Mouse (Mus musculus) heart, postnatal 4 days (tissue): ENCODE measurements around the gene Foxk2. TPM values are rescaled to one million over a fixed set of nuclear protein-coding genes. Genes with fewer than 3 reads are reported as not detected.

ENCODE experiments used
- DNase-seq: peaks from one replicate; pipeline ENCODE4 v3.0.0; 2021
- total RNA-seq, 2 experiments: library from RNA; stranded (reverse); gene quantifications; 2 replicates each; pipeline ENCODE4 v1.2.3; 2021

Gene Foxk2
- total RNA-seq: 10 to 100 TPM; 30.3 to 34.5 TPM

DNA sequence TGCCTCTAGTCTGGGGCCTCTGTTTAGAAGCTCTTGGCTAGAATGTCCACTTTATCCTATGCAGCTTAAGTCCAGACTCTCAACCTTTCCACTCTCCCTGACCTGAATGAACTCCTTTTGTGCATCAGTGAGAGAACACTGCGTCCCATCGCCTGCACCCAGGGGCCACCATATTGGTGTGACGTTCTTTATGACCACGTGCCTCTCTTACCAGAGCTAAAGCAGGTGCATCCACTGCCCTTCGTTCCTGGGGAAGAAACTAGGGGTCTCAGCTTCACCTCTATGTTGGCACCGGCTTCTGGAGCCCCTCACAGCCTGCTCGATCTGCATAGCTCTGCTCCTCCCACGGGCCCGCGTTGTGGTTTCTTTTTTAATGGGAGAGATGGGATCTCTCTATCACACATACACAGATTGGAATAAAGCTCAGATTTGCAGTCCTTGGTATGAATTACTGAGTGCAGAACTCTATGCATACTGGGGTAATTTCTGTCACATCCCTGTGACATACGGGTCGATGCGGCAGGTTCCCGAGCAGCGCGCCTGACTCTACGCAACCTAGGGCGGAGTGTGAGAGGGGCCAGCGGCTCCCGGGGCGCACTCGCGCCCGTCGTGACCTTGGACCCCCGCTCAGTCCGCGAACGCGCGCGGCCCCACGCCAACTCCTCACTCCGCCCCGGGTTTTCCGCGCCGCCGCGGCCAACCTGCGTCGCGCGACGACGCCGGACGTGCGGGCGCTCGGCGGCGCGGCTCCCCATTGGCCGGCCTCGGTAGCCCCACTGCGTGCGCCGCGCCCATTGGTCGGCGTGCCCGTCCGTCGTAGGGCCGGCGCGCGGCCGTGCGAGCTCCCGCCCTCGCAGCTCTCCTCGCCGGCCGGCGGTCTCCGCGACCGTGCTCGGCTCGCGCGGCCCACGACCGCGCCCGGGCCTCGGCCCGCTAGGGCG is at the start of gene Foxk2:
TSS of gene Foxk2 (plus strand) at position 831 of the 941 bp plus-strand sequence.
- DNase-seq: peak; percentile 94

- no peak for DNase-seq
Observed at GRCm38 (mm10) chr11:121216831-121217230, 43.0 kb upstream of the Foxk2 start.

- DNase-seq: no peak
Observed at GRCm38 (mm10) chr11:121219776-121220175, 40.0 kb upstream of the Foxk2 start.

DNA sequence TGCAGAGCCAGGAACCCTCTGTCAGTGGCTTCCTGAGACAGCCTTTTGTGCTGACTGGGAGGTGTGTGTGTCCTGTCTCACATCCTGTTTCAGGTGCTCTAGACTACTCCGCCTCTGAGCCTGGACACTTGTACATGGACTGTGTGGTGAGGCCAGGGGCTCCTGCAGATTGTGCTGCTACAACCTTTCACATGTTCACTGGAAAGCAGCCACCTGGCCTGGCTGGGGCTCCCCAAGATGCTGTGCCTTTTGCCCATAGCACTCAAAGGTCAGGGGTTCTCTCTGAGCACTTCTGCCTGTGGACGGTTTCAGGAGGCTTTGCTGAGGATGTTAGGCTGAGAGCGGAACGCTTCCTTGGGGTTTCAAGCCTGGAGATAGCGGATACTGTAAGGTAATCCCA is 39.0 kb upstream of the Foxk2 start:
- DNase-seq: no peak

- peak; percentile 65 for DNase-seq
Observed at GRCm38 (mm10) chr11:121221321-121222010, 38.3 kb upstream of the Foxk2 start.

DNA sequence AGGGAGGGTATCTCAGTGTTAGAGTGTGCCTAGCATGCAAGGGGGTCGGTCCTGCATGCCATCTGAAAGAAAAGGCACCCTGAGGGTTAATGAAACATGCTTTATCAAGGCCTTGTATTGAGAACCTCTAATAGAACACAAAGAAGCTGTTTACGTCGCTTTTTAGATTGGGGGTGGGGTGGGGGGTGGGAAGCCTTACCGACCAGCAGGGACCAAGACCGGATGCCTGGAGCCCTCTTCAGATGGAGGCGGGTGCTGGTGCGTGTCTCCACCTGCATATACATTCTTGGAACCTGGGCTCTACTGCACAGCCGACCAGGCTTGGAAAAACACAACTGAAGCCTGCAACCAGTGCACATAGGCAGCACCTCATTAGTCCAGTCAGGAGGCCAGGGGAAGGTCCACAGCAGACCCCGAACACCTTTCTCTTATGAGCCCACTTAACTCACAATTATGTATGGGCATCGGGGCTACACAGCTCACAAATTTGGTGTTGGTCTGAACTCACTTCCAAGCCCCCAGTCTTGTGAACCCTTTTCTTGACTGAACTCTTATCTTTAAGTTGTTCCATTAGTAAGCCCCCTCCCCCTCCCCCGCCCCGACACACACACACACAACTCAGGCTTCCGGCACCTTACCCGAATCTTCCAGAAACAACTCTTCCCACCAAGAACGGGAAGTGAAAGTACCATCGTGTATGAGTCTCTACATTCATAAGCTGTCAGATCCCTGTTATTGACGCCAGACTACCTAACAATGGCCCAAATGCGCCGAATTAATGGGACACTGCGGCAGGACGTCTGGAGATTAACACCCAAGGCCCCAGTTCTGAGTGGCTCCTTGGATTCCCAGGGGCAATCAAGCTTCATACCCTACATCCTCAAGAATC is 31.4 kb upstream of the Foxk2 start:
- DNase-seq: no peak

GRCm38 (mm10) chr11:121229018-121229439 is 30.8 kb upstream of the Foxk2 start, which contains the start of gene Cybc1:
Gene Cybc1, minus strand, starts transcription at chr11:121229322.
- peak; percentile 71 for DNase-seq

DNA sequence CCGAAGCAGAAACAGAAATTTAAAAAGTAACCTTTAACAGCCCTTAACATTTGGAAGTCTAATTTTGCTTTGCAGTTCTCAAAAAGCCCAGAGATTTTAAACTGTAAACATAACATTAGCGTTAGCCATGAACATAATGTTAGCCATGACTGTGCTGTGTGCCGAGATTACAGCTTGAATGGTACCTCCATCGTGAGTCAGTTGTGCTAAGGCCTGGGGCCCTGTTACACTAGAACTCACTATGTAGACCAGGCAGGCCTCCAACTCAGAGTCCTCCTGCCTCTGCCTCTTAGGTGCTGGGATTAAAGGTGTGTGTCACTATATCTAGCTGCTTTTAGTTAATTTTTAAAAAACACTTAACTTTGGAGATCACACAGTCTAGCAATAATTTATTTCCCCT is 28.6 kb upstream of the Foxk2 start:
- no peak for DNase-seq

GRCm38 (mm10) chr11:121231628-121232291 is 28.0 kb upstream of the Foxk2 start:
- peak; percentile 48 for DNase-seq

- DNase-seq: peak; percentile 14
Observed at GRCm38 (mm10) chr11:121232706-121233105, 27.1 kb upstream of the Foxk2 start.

GRCm38 (mm10) chr11:121235475-121236238 is 24.1 kb upstream of the Foxk2 start:
- peak; percentile 46 for DNase-seq

DNA sequence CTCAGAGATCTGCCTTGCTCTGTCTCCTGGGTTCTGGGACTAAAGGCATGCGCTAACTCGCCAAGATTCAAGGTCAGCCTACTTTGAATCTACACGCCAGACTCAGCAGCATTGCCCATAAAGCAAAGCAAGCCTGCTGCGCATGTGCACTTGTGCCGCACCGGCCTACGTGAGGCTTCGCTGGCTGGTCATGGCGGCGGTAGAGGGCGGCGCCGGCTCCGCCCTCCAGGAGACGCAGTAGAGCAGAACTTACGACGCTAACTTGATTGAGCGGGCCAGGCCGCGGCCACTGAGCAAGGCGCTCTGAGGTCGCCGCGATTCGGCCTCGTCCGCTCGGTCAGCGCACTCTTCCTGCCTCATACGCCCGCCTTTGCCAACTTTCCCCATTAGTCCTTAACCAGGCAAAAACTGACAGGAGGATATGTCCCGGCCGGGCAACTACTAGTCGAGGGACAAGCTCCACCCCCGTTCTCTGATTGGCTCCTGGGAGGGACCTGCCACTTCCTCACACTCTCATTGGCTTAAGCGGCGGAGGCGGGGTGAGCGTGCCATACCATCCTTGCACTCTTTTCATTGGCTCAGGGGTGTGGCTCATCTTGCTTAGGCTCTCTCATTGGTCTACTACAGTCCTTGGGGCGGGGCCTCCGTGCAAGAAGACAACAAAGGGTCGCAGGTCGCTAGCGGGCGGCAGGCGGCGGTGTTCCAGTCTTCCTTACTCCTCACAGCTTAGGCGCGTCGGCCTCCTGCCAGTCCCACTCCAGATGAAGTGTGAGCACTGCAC is 23.0 kb upstream of the Foxk2 start, which contains the start of gene Narf:
TSS of gene Narf (plus strand) at position 690 of the 781 bp plus-strand sequence.
- peak; percentile 98 for DNase-seq

GRCm38 (mm10) chr11:121237345-121238128 is 22.3 kb upstream of the Foxk2 start:
- no peak for DNase-seq

GRCm38 (mm10) chr11:121239669-121240068 is 20.1 kb upstream of the Foxk2 start:
- DNase-seq: no peak

DNA sequence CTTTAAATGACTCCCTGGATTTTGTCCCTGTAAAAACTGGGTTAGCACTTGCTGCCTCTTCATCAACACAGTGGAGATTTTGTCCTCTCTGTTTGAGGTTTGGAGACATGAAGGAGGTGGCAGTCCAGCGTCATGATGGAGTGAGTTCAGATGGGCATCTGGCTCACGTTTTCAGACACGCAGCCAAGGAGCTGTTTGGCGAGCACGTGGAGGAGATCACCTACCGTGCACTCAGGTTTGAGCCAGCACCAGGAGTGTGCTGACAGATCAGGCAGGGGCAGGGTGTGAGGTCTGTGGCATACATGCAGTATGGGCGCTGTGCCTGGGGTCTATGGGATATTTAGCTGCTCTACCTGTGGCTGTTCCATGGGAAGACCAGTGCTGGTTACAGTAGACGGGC is 9.6 kb upstream of the Foxk2 start:
- no peak for DNase-seq

DNA sequence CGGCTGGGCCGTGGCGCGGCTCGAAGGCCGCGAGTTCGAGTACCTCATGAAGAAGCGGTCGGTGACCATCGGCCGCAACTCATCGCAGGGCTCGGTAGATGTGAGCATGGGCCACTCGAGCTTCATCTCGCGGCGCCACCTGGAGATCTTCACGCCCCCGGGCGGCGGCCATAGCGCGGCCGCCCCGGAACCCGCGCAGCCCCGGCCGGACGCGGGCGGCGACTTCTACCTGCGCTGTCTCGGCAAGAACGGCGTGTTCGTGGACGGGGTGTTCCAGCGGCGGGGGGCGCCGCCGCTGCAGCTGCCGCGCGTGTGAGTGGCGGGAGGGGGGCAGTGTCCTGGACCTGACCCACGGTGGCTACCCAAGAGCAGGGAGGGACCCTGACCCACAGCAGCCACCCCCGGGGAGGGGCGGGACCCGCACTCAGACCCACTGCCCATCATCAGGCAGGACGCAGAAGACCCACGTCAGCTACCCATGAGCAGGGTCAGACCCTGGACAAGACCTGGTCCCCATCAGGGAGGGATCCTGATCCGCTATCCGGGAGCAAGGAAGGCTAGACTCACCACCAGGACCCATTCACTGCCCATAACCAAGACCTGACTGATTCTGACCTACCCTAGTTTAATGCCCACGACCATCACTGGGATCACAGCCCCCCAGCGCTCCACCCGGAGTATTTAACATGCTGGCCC is 569 bp downstream of the Foxk2 start:
- peak; percentile 50 for DNase-seq

- DNase-seq: no peak
Observed at GRCm38 (mm10) chr11:121261074-121261473, 1.3 kb downstream of the Foxk2 start.

DNA sequence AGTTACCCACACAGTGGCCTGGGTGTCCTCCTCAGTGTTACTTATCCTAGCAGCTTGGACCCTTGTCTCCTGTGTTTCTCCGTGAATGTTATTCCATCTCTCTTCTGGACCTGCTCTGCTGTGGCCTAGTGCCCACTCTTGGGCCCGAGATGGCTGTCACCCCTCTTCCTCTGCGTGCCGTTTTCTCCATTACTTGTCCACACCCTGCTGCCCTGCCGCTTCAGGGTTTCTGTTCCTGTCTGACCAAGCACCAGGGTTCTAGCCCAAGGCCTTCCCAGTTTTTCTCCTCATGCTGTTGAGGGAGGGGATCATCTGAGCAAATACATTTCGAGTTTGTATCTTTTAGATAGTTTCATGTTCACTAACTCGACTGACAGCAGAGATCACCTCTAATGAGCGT is 17.7 kb downstream of the Foxk2 start:
- DNase-seq: no peak

DNA sequence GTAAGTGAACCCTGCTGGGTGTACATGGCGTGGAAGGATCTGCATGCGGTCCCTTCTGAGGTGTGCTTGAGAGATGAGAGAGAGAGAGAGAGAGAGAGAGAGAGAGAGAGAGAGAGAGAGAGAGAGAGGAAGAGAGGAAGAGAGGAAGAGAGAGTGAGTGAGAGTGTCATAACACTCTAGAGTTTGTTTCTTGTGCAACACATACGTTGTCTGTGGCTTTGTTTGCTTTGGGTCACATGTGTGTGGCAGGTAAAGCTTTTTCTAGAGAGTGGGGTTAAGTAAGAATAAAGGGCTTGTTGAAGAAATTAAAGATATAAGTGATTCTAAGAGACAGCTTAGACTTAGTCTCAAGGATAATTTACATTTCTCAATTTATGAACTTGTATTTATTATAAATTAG is 18.2 kb downstream of the Foxk2 start:
- no peak for DNase-seq
